Mouse (Mus musculus): ENCODE data around the gene Mr1.

DNA sequence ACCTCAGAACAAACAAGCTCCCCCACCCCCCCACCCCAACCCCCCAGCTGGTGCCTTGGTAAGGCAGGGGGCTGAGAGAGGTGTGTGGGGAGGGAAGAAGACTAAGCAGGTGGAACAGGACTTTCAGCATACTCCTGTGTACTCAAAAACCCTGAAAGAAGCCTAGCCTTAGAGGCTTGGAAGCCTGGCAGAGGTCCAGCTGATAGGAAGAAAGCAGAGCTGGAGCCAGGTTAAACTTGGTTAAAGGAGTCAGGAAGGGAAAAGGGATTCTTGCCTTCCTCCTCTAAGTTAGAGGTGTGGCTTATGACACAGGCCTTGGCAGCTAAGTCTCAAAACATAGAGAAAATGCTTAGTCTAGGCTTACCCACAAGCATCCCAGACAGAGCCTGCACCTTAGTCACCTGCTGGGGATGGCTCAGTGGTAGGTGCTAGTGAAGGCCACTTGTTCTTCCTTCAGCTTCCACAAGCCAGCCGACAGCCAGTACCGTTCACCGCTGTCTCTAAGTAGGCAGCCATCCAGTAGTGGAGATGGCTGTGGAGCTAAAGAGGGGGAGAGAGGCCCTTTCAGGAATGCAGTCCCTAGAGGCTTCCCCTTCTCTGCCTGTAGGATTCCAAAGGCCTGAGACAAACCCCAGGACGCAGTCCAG is 53.3 kb downstream of the Mr1 start:
- TF ChIP-seq GATA1 (IDR thresholded peaks at IDR 0.05; ENCODE audit: borderline replicate concordance, low read length) (no peak), FLI1 (IDR thresholded peaks at IDR 0.05; ENCODE audit: low read length) (no peak)
